Mouse (Mus musculus) T-helper 17 cell (primary cell): ENCODE data around the gene Atp10b.

Source experiments
- in situ Hi-C, 2 experiments: fragments of 300-600 bp; cut with MboI, MseI; formaldehyde crosslinking; loops; 1 replicate in 1 of 2; 2 replicates in 1 of 2; pipeline ENCODE4 v1.15.1; 2025; ENCODE audit warnings: high pct_unique_total_duplicates in 2 of 2

The Atp10b gene

GRCm38 (mm10) chr11:43198811-43199210 is 49.1 kb downstream of the Atp10b start:
- in situ Hi-C loops = loop anchor here in 1 of 2 experiments (25.0 kb wide), 1 partner anchor 1013 kb away; no protein-coding TSS in a partner anchor

DNA sequence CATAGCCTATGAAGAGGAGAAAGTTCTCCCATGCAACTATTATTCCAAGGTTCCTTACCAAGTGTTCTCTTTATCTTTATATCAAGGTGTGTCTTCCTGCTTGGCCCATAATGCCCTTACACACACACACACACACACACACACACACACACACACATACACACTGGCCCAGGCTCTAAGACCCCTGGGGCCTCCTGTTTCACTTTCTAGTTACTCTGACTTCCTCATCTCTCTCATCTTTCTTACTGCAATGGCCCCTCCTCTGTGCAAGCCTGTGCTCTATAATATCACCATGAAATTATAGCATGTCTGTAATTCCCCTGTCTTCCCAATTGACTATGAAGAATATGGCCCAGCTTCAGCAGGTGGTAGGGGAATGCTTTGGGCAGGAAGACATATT is 49.7 kb downstream of the Atp10b start:
- in situ Hi-C loops = loop anchor here in 1 of 2 experiments (25.0 kb wide), 1 partner anchor 1013 kb away; no protein-coding TSS in a partner anchor

GRCm38 (mm10) chr11:43200089-43200488 is 50.4 kb downstream of the Atp10b start:
- in situ Hi-C loops = no loop called here

- in situ Hi-C loops = no loop called here
Observed at GRCm38 (mm10) chr11:43203580-43203979, 53.9 kb downstream of the Atp10b start.

GRCm38 (mm10) chr11:43213134-43213533 is 63.5 kb downstream of the Atp10b start:
- in situ Hi-C loops = loop anchor here (5.0 kb wide), 2 partner anchors 134 to 199 kb away; no protein-coding TSS in a partner anchor

- in situ Hi-C loops = loop anchor here (5.0 kb wide), 2 partner anchors 134 to 199 kb away; no protein-coding TSS in a partner anchor
Observed at GRCm38 (mm10) chr11:43213740-43214139, 64.1 kb downstream of the Atp10b start.

GRCm38 (mm10) chr11:43217021-43217420 is 67.3 kb downstream of the Atp10b start:
- in situ Hi-C loops = no loop called here

DNA sequence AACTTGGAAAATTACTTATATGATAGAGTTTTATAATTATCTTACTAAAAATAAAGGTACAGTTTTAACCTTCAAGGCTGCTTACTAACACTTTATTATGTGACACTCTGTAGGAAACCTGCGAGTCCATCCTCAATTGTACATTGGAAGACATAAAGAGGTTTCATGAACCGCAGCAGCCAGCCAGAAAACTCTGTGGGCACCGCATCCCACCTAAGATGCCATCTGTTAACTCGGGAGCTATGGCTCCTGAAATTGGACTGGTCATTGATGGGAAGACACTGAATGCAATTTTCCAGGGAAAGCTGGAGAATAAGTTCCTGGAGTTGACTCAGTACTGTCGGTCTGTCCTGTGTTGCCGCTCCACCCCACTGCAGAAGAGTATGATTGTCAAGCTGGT is 80.6 kb downstream of the Atp10b start:
- in situ Hi-C loops = no loop called here

GRCm38 (mm10) chr11:43232073-43232472 is 82.4 kb downstream of the Atp10b start:
- in situ Hi-C loops = no loop called here

DNA sequence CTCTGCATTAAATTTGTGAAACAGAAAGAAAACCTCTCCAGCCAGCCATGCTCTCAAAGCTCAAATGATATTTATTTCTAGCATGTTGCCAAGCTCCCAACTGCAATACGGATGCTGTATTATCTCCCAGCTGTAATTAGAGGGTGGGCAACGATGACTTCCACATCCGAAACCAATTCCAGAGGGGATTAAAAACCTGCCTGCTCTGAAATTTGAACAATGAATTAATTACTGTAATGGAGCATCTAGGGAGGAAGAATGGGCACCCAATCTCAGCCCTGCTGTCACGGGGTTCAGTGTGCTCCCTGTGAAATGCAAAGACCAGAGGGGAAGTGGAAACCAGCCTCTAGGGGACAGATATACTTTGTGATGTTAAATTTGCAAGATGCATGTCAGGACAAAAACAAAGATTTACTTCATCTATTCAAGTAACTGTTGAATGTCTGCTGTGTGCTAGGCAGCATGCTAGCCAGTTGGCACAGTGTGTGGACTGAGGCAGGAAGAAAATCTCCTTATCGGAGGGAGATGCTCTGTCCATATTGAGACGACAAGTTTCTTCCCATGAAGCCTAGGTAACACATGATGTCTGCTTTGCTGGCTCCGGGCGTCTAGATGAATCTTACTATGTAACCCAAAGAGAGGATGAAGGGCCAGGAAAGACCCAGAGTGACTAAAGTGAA is 86.8 kb downstream of the Atp10b start:
- in situ Hi-C loops = no loop called here

GRCm38 (mm10) chr11:43239804-43240203 is 90.1 kb downstream of the Atp10b start:
- in situ Hi-C loops = no loop called here

- in situ Hi-C loops = loop anchor here in 1 of 2 experiments (10.0 kb wide), 1 partner anchor 1058 kb away; no protein-coding TSS in a partner anchor
Observed at GRCm38 (mm10) chr11:43253034-43253433, 103.4 kb downstream of the Atp10b start.

GRCm38 (mm10) chr11:43255262-43255661 is 105.6 kb downstream of the Atp10b start:
- in situ Hi-C loops = loop anchor here in 1 of 2 experiments (10.0 kb wide), 1 partner anchor 1060 kb away; no protein-coding TSS in a partner anchor

- in situ Hi-C loops = loop anchor here in 1 of 2 experiments (10.0 kb wide), 1 partner anchor 1062 kb away; no protein-coding TSS in a partner anchor
Observed at GRCm38 (mm10) chr11:43257291-43257690, 107.6 kb downstream of the Atp10b start.

- in situ Hi-C loops = loop anchor here in 1 of 2 experiments (10.0 kb wide), 1 partner anchor 1063 kb away; no protein-coding TSS in a partner anchor
Observed at GRCm38 (mm10) chr11:43257781-43258180, 108.1 kb downstream of the Atp10b start.

GRCm38 (mm10) chr11:43263548-43264218 is 114.0 kb downstream of the Atp10b start:
- in situ Hi-C loops = no loop called here

GRCm38 (mm10) chr11:43267505-43267904 is 117.8 kb downstream of the Atp10b start:
- in situ Hi-C loops = no loop called here

- in situ Hi-C loops = loop anchor here in 1 of 2 experiments (10.0 kb wide), 1 partner anchor 1275 kb away; no protein-coding TSS in a partner anchor
Observed at GRCm38 (mm10) chr11:43269503-43270255, 120.0 kb downstream of the Atp10b start.

DNA sequence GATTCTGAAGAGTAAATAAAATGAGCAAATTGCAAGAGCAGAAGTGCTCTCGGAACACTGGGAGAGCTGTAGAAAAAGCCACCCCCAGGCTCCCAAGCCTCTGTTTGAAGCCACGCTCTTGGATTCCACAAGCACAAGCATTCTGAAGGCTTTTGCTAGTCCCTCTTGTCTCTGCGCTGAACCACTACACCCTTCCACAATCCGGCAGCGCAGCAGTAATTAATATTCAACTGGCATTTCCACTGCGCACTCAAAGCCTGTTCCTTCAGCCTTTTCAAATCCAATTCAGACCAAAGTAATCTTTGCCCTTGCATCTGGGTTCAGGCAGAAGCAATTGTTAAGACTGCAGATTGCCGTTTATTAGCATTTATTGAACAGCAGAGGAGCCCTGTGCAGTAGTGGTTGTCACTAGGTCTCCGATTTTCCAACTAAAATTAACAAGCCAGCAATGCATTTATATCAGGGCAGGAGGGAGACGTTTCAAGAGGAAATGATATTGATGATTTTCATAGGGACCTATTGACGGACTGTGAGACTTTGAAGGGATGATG is 120.7 kb downstream of the Atp10b start:
- in situ Hi-C loops = loop anchor here in 1 of 2 experiments (10.0 kb wide), 1 partner anchor 1276 kb away; no protein-coding TSS in a partner anchor

DNA sequence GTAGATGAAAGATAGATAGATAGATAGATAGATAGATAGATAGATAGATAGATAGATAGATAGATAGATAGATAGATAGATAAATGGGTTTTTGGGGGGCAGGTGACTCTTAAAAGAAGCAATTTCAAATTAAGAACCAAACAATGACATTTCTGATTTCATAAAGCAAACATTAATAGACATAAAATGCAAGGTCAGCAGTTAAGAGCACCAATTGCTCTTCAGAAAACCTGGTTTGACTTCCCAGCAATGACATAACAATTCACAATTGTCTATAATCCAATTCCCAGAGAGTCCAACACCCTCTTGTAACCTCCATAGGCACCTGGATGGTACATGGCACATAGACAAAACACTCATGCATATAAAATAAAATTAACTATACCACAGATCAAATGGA is 124.2 kb downstream of the Atp10b start:
- in situ Hi-C loops = loop anchor here in 1 of 2 experiments (10.0 kb wide), 1 partner anchor 1279 kb away; no protein-coding TSS in a partner anchor

GRCm38 (mm10) chr11:43297584-43297983 is 147.9 kb downstream of the Atp10b start:
- in situ Hi-C loops = no loop called here
